Mouse (Mus musculus): ENCODE measurements around the gene Xlr5a.

DNA sequence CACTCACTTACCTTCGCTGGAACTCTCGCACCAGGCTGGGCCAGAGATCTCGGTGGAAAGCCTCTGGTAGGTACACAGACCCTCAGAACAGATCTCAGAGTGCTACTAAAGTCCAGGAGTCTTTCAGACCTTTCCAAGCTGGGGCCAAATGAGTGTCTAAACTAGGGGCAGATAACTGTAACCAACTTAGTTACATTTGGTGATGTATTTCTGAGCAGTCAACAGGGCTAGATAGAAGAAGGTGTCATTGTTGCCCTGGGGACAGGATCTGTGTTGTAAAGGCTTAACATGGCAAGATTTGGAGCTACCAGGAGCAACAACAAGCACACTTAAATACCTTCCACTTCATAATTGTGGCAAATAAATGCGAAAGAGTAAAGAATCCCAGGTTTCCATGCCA, 44.0 kb upstream of the Xlr5a start, which contains the start of gene Gm45015:
- no peak for TF ChIP-seq CTCF (IDR thresholded peaks at IDR 0.05; ENCODE audit: low read depth)
- TF ChIP-seq EP300 (IDR thresholded peaks at IDR 0.05; ENCODE audit: low read depth) = no peak
